Mouse (Mus musculus) mature B cell (primary cell): Measurements from ENCODE around the gene Foxc1.

Experiments
- in situ Hi-C: fragments of 300-500 bp; cut with MboI; formaldehyde crosslinking; loops from 2 replicates; pipeline ENCODE4 v1.14.3; 2019

Gene Foxc1

GRCm38 (mm10) chr13:31827820-31828332 lies 21.4 kb downstream of the Foxc1 start:
- in situ Hi-C loops = no loop called here

GRCm38 (mm10) chr13:31828446-31828845 lies 22.0 kb downstream of the Foxc1 start:
- in situ Hi-C loops = no loop called here

GRCm38 (mm10) chr13:31830332-31830731 lies 23.9 kb downstream of the Foxc1 start:
- in situ Hi-C loops = no loop called here

GRCm38 (mm10) chr13:31835802-31836201 lies 29.4 kb downstream of the Foxc1 start:
- in situ Hi-C loops = no loop called here

GRCm38 (mm10) chr13:31849258-31849971 lies 43.0 kb downstream of the Foxc1 start:
- in situ Hi-C loops = no loop called here

GRCm38 (mm10) chr13:31853564-31853963 lies 47.1 kb downstream of the Foxc1 start:
- in situ Hi-C loops = no loop called here

GRCm38 (mm10) chr13:31854000-31854399 lies 47.6 kb downstream of the Foxc1 start:
- in situ Hi-C loops = no loop called here

- in situ Hi-C loops = no loop called here
These were observed 53.8 kb downstream of the Foxc1 start for GRCm38 (mm10) chr13:31860200-31860599.
